Mouse (Mus musculus) forebrain, embryonic 16.5 days (tissue): ENCODE measurements around the gene Ccdc9. TPM values are rescaled to one million over a fixed set of nuclear protein-coding genes. Genes with fewer than 3 reads are reported as not detected.
A peak's percentile ranks its signal among the peaks of the same experiment; 100 is the strongest.
"Not testable (repeated sequence)": the region's sequence is repeated elsewhere in the genome, so short reads cannot be mapped to it uniquely, and the experiment has no call there.

Experiments used
- ATAC-seq: fragments of 200-750 bp; cut with Nextera tagmentation; 2 replicates; pipeline ENCODE4 v1.8.0; 2017; ENCODE audit warnings: mild to moderate bottlenecking, moderate library complexity
- H3K27ac ChIP-seq: fragments of 300-500 bp; sonication (generic); 2 replicates; pipeline ENCODE4 v1.5.1; 2014; ENCODE audit warnings: low read length, control low read depth
- H3K27me3 ChIP-seq: fragments of 300-500 bp; sonication (generic); replicated peaks from 2 replicates; pipeline ENCODE4 v1.6.1; 2014; ENCODE audit warnings: low read length; ENCODE audit not compliant: control insufficient read depth, insufficient read depth
- H3K36me3 ChIP-seq: fragments of 300-500 bp; sonication (generic); 2 replicates; pipeline ENCODE4 v1.6.1; 2014; ENCODE audit not compliant: control insufficient read depth, insufficient read depth
- H3K4me1 ChIP-seq: fragments of 300-500 bp; sonication (generic); replicated peaks from 2 replicates; pipeline ENCODE4 v1.6.1; 2014; ENCODE audit warnings: low read length; ENCODE audit not compliant: control insufficient read depth, insufficient read depth
- H3K4me2 ChIP-seq: fragments of 300-500 bp; sonication (generic); 2 replicates; pipeline ENCODE4 v1.6.1; 2014; ENCODE audit warnings: mild to moderate bottlenecking, low read length, control low read depth
- H3K4me3 ChIP-seq: fragments of 300-500 bp; sonication (generic); replicated peaks from 2 replicates; pipeline ENCODE4 v1.5.1; 2014; ENCODE audit warnings: mild to moderate bottlenecking, low read length, control low read depth
- H3K9ac ChIP-seq: fragments of 300-500 bp; sonication (generic); replicated peaks from 2 replicates; pipeline ENCODE4 v1.6.1; 2014; ENCODE audit warnings: low read depth, low read length, control low read depth
- H3K9me3 ChIP-seq: fragments of 300-500 bp; sonication (generic); 2 replicates; pipeline ENCODE4 v1.6.1; 2016; ENCODE audit warnings: low read length; ENCODE audit not compliant: control insufficient read depth
- WGBS: fragments of 180-500 bp; shearing (Covaris S2); extraction: QIAGEN DNeasy Blood & Tissue Kit; methylation state at CpG from one replicate; pipeline ENCODE4 v1.1.7; 2014; 5-methylcytosine and 5-hydroxymethylcytosine counted together
- polyA plus RNA-seq: library from polyadenylated mRNA; unstranded; fragments of >200 nt; fragmentation: Nextera tagmentation; extraction: Ambion mirVana; gene quantifications from 2 replicates; pipeline ENCODE4 v1.2.1, GENCODE M21; 2015

Gene Ccdc9
- polyA plus RNA-seq, 1 experiment from 2014 or later = 29.4 TPM

GRCm38 (mm10) chr7:16280721-16281120, 5.9 kb downstream of the Ccdc9 start:
- Histone ChIP-seq H3K36me3 (peaks cover 21% of the 10 kb centered on the region), H3K9me3 (no peaks in the 10 kb centered on the region), H3K27ac (no peak overlapping the region), H3K27me3 (no peaks in the 10 kb centered on the region), H3K9ac (no peak overlapping the region), H3K4me1 (peaks cover 6% of the 10 kb centered on the region), H3K4me2 (no peak overlapping the region), H3K4me3 (no peak overlapping the region)
- WGBS = 95% methylated on average over 11 of the region's 11 CpGs
- ATAC-seq = no peak

GRCm38 (mm10) chr7:16274922-16275890, 11.4 kb downstream of the Ccdc9 start:
- Histone ChIP-seq H3K4me2 (no peak overlapping the region), H3K36me3 (peaks cover 10% of the 10 kb centered on the region), H3K9ac (no peak overlapping the region), H3K4me3 (no peak overlapping the region), H3K27ac (no peak overlapping the region), H3K9me3 (no peaks in the 10 kb centered on the region), H3K27me3 (no peaks in the 10 kb centered on the region), H3K4me1 (peaks cover 27% of the 10 kb centered on the region)
- WGBS = 91% methylated on average over 10 of the region's 10 CpGs
- no peak for ATAC-seq

GRCm38 (mm10) chr7:16273766-16274140, 12.8 kb downstream of the Ccdc9 start:
- ATAC-seq = peak; percentile 63
- peaks cover 27% of the 10 kb centered on the region for H3K4me1 ChIP-seq
- peak overlapping the region; percentile 95 for H3K4me2 ChIP-seq
- 0% methylated on average over 18 of the region's 18 CpGs for WGBS
- H3K27me3 ChIP-seq = no peaks in the 10 kb centered on the region
- H3K36me3 ChIP-seq = peaks cover 10% of the 10 kb centered on the region
- H3K27ac ChIP-seq = peak overlapping the region; percentile 94
- H3K9ac ChIP-seq = peak overlapping the region; percentile 66
- peak overlapping the region; percentile 77 for H3K4me3 ChIP-seq
- H3K9me3 ChIP-seq = no peaks in the 10 kb centered on the region

- no peaks in the 10 kb centered on the region for H3K9me3 ChIP-seq
- peak within 1 kb of the TSS; percentile 87 for H3K9ac ChIP-seq
- peak; percentile 81 for ATAC-seq
- no peaks in the 10 kb centered on the region for H3K27me3 ChIP-seq
- H3K4me3 ChIP-seq = peak within 1 kb of the TSS; percentile 77
- H3K4me2 ChIP-seq = peak within 1 kb of the TSS; percentile 95
- H3K36me3 ChIP-seq = peaks cover 8% of the 10 kb centered on the region
- H3K4me1 ChIP-seq = peaks cover 27% of the 10 kb centered on the region
- peak within 1 kb of the TSS; percentile 94 for H3K27ac ChIP-seq
- WGBS = under 1% methylated on average over 44 of the region's 49 CpGs
These were observed 13.4 kb downstream of the Ccdc9 start, which contains the start of gene Inafm1 for GRCm38 (mm10) chr7:16273081-16273765. Gene Inafm1 (minus strand): TSS chr7:16273617.

GRCm38 (mm10) chr7:16272681-16273080, 13.9 kb downstream of the Ccdc9 start:
- H3K27ac ChIP-seq = peak overlapping the region; percentile 94
- 0% methylated on average over 46 of the region's 46 CpGs for WGBS
- H3K4me3 ChIP-seq = peak overlapping the region; percentile 77
- ATAC-seq = peak; percentile 74
- H3K4me1 ChIP-seq = peaks cover 27% of the 10 kb centered on the region
- H3K9me3 ChIP-seq = no peaks in the 10 kb centered on the region
- no peaks in the 10 kb centered on the region for H3K27me3 ChIP-seq
- H3K4me2 ChIP-seq = peak overlapping the region; percentile 95
- H3K36me3 ChIP-seq = peaks cover 7% of the 10 kb centered on the region
- H3K9ac ChIP-seq = peak overlapping the region; percentile 87

GRCm38 (mm10) chr7:16271139-16271538, 15.5 kb downstream of the Ccdc9 start:
- Histone ChIP-seq H3K4me2 (no peak overlapping the region), H3K27ac (no peak overlapping the region), H3K9ac (no peak overlapping the region), H3K27me3 (no peaks in the 10 kb centered on the region), H3K9me3 (no peaks in the 10 kb centered on the region), H3K4me1 (peaks cover 27% of the 10 kb centered on the region), H3K4me3 (no peak overlapping the region), H3K36me3 (peaks cover 4% of the 10 kb centered on the region)
- ATAC-seq = no peak
- 66% methylated on average over 1 of the region's 1 CpGs for WGBS

GRCm38 (mm10) chr7:16266593-16266992, 20.0 kb downstream of the Ccdc9 start:
- H3K27me3 ChIP-seq, H3K9ac ChIP-seq, H3K36me3 ChIP-seq, H3K4me3 ChIP-seq, H3K4me1 ChIP-seq, H3K4me2 ChIP-seq, ATAC-seq, H3K27ac ChIP-seq, H3K9me3 ChIP-seq: not testable (repeated sequence)
- WGBS = 87% methylated on average over 7 of the region's 7 CpGs

GRCm38 (mm10) chr7:16265856-16266255, 20.7 kb downstream of the Ccdc9 start:
- no peak overlapping the region for H3K27ac ChIP-seq
- H3K36me3 ChIP-seq = no peaks in the 10 kb centered on the region
- peaks cover 8% of the 10 kb centered on the region; the same call in 1 of the 2 replicates for H3K9me3 ChIP-seq
- 87% methylated on average over 11 of the region's 11 CpGs for WGBS
- H3K4me1 ChIP-seq = no peaks in the 10 kb centered on the region
- H3K9ac ChIP-seq = no peak overlapping the region
- H3K4me2 ChIP-seq = no peak overlapping the region
- H3K4me3 ChIP-seq = no peak overlapping the region
- no peak for ATAC-seq
- no peaks in the 10 kb centered on the region for H3K27me3 ChIP-seq

GRCm38 (mm10) chr7:16263843-16264242, 22.8 kb downstream of the Ccdc9 start:
- H3K36me3 ChIP-seq = no peaks in the 10 kb centered on the region
- ATAC-seq = no peak
- no peak overlapping the region for H3K9ac ChIP-seq
- H3K4me2 ChIP-seq = no peak overlapping the region
- peaks cover 8% of the 10 kb centered on the region; the same call in 1 of the 2 replicates for H3K9me3 ChIP-seq
- no peaks in the 10 kb centered on the region for H3K4me1 ChIP-seq
- H3K4me3 ChIP-seq = no peak overlapping the region
- H3K27me3 ChIP-seq = no peaks in the 10 kb centered on the region
- no peak overlapping the region for H3K27ac ChIP-seq
- 82% methylated on average over 5 of the region's 5 CpGs for WGBS
